Comparison of ENCODE assay signal across 8 mouse cellular contexts in the genomic region with DNA sequence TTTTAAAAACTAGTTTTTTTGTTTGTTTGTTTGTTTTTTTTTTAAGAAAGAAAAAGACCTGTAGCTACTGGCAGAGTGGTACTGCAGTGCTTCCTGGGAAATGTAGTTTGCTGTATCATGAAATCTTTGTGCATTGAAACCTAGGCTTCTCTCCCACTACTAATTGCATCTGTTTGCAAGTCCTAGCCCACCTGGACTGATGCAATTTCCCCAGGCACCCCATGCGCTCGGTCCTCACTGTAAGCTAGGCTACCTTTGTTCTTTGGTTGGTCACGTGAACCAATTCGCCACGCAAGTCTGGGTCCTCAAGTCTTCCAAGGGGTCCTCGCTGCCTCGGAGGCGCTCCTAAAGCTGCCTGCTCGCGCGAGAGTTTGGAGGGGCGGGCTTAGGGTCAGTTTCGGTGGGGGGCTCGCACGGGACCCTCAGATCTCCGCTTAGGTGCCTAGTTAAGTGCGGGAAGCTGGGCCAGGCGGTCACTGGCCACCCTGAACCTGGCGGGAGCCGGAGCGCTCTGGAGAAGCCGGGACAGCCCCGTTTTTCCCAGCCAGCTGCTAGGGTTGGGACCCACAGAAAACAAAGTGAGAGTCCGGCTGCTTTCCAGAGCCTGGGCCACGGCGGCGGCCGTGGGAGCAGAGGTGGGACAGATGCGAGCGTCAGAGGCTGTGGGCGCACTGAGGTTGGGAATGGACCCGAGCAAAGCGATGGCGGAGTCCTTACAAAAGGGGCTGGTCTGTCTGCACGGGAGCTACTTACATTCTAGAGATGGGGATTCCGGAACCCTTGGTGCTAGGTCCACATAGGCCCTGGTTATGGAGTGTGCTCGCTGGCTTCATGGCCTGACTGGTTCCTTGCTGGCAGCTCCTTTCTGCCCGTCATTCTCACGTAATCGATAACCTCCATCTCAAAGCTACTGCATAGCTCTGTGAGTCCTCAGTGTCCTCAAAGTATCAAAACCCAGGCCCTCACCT. TPM values are rescaled to one million over a fixed set of nuclear protein-coding genes. Genes with fewer than 3 reads are reported as not detected.
DNase-seq lines count a peak whose midpoint lies in the region; ATAC-seq and TF ChIP-seq lines count a peak whose summit lies in the region.

A gene (plus strand): TSS at position 319 of the 968 bp plus-strand sequence.

- no peaks in the 10 kb centered on the region for H3K27me3 ChIP-seq in ES-Bruce4 (ENCODE audit: control insufficient read depth, insufficient read depth, low read length, poor library complexity, severe bottlenecking)
- no peaks in the 10 kb centered on the region for H3K27me3 ChIP-seq in forebrain, embryonic 14.5 days (replicated peaks; ENCODE audit: control insufficient read depth, insufficient read depth, low read length)
- no peaks in the 10 kb centered on the region for H3K27me3 ChIP-seq in liver, embryonic 15.5 days
- H3K27me3 ChIP-seq in neural tube, embryonic 11.5 days (ENCODE audit: control insufficient read depth, insufficient read depth, low read length): no peaks in the 10 kb centered on the region
- H3K27me3 ChIP-seq in stomach, embryonic 16.5 days (ENCODE audit: control insufficient read depth, insufficient read depth, low read length): no peaks in the 10 kb centered on the region

- DNase-seq in cerebellum, adult 11 months: peak; percentile 69
- peak; percentile 98 for DNase-seq in forebrain, embryonic 14.5 days (ENCODE audit: low spot score)
- DNase-seq in heart, postnatal 10 days: peak; percentile 91 to 93
- peak; percentile 92 to 95 for DNase-seq in kidney, postnatal 4 days
- peak; percentile 96 for DNase-seq in neural tube, embryonic 11.5 days (ENCODE audit: low spot score)

- no peaks in the 10 kb centered on the region for H3K4me1 ChIP-seq in ES-Bruce4 (ENCODE audit: control insufficient read depth, insufficient read depth, low read length)
- H3K4me1 ChIP-seq in forebrain, embryonic 14.5 days (ENCODE audit: control insufficient read depth, insufficient read depth, low read length): peaks cover 16% of the 10 kb centered on the region
- peaks cover 28% of the 10 kb centered on the region for H3K4me1 ChIP-seq in liver, embryonic 15.5 days (replicated peaks)
- peaks cover 4% of the 10 kb centered on the region; the same call in 1 of the 2 replicates for H3K4me1 ChIP-seq in neural tube, embryonic 11.5 days (ENCODE audit: control insufficient read depth, insufficient read depth, low read length)
- H3K4me1 ChIP-seq in stomach, embryonic 16.5 days (ENCODE audit: control insufficient read depth, insufficient read depth, low read length): peaks cover 14% of the 10 kb centered on the region

- TF ChIP-seq EP300 in ES-Bruce4 (IDR thresholded peaks at IDR 0.05; ENCODE audit: insufficient read depth, low read depth, low read length): no peak

- TF ChIP-seq POLR2A in ES-Bruce4 (IDR thresholded peaks at IDR 0.05; ENCODE audit: insufficient read depth, low read length): peak; percentile 48

- peak within 1 kb of the TSS; percentile 74 for H3K27ac ChIP-seq in ES-Bruce4 (ENCODE audit: insufficient read depth, low read length)
- H3K27ac ChIP-seq in forebrain, embryonic 14.5 days (ENCODE audit: low read depth, low read length): peak within 1 kb of the TSS; percentile 97
- H3K27ac ChIP-seq in liver, embryonic 15.5 days (replicated peaks): peak within 1 kb of the TSS; percentile 88
- peak within 1 kb of the TSS; percentile 86 for H3K27ac ChIP-seq in neural tube, embryonic 11.5 days (ENCODE audit: low read depth, low read length)
- H3K27ac ChIP-seq in stomach, embryonic 16.5 days (ENCODE audit: low read length): peak within 1 kb of the TSS; percentile 97

- no peaks in the 10 kb centered on the region for H3K9me3 ChIP-seq in ES-Bruce4 (replicated peaks; ENCODE audit: control insufficient read depth, insufficient read depth, low read length, poor library complexity, severe bottlenecking)
- no peaks in the 10 kb centered on the region for H3K9me3 ChIP-seq in forebrain, embryonic 14.5 days (replicated peaks; ENCODE audit: control insufficient read depth, low read length)
- no peaks in the 10 kb centered on the region for H3K9me3 ChIP-seq in liver, embryonic 15.5 days (replicated peaks)
- no peaks in the 10 kb centered on the region for H3K9me3 ChIP-seq in neural tube, embryonic 11.5 days (ENCODE audit: control insufficient read depth, low read length)
- no peaks in the 10 kb centered on the region for H3K9me3 ChIP-seq in stomach, embryonic 16.5 days (replicated peaks; ENCODE audit: control insufficient read depth, low read length)

- peak; percentile 99 for ATAC-seq in forebrain, embryonic 14.5 days
- peak; percentile 78 for ATAC-seq in liver, embryonic 15.5 days (ENCODE audit: insufficient read depth)
- peak; percentile 98 for ATAC-seq in neural tube, embryonic 11.5 days (ENCODE audit: insufficient read depth, low FRiP score, low TSS enrichment)
- ATAC-seq in stomach, embryonic 16.5 days (ENCODE audit: insufficient read depth, low FRiP score): peak; percentile 91

- intact Hi-C loops in heart, postnatal 10 days (cut with DNase I): no loop called here

- WGBS in forebrain, embryonic 14.5 days: under 1% methylated on average over 40 of the region's 40 CpGs
- WGBS in liver, embryonic 15.5 days (ENCODE audit: insufficient replicate concordance): under 1% methylated on average over 40 of the region's 40 CpGs
- WGBS in neural tube, embryonic 11.5 days: 0% methylated on average over 40 of the region's 40 CpGs
- WGBS in stomach, embryonic 16.5 days: under 1% methylated on average over 40 of the region's 40 CpGs

- H3K9ac ChIP-seq in ES-Bruce4 (ENCODE audit: low read depth, poor library complexity, severe bottlenecking): peak within 1 kb of the TSS; percentile 83
- H3K9ac ChIP-seq in forebrain, embryonic 14.5 days (ENCODE audit: low read length): peak within 1 kb of the TSS; percentile 98
- H3K9ac ChIP-seq in liver, embryonic 15.5 days: peak within 1 kb of the TSS; percentile 91
- peak within 1 kb of the TSS; percentile 96 for H3K9ac ChIP-seq in neural tube, embryonic 11.5 days (ENCODE audit: low read length)
- peak within 1 kb of the TSS; percentile 98 for H3K9ac ChIP-seq in stomach, embryonic 16.5 days (ENCODE audit: low read length)

- TF ChIP-seq CTCF in ES-Bruce4 (IDR thresholded peaks at IDR 0.05; ENCODE audit: low read depth, low read length): no peak

- peaks cover 20% of the 10 kb centered on the region for H3K36me3 ChIP-seq in ES-Bruce4 (ENCODE audit: control insufficient read depth, insufficient read depth, low read length, poor library complexity, severe bottlenecking)
- H3K36me3 ChIP-seq in forebrain, embryonic 14.5 days (ENCODE audit: control insufficient read depth, insufficient read depth, low read length): peaks cover 60% of the 10 kb centered on the region
- peaks cover 58% of the 10 kb centered on the region for H3K36me3 ChIP-seq in liver, embryonic 15.5 days (replicated peaks)
- peaks cover 17% of the 10 kb centered on the region for H3K36me3 ChIP-seq in neural tube, embryonic 11.5 days (ENCODE audit: control insufficient read depth, insufficient read depth, low read length)
- H3K36me3 ChIP-seq in stomach, embryonic 16.5 days (ENCODE audit: control insufficient read depth, insufficient read depth, low read length): peaks cover 14% of the 10 kb centered on the region

- H3K4me2 ChIP-seq in forebrain, embryonic 14.5 days (ENCODE audit: low read length): peak within 1 kb of the TSS; percentile 85
- peak within 1 kb of the TSS; percentile 90 for H3K4me2 ChIP-seq in liver, embryonic 15.5 days
- peak within 1 kb of the TSS; percentile 89 for H3K4me2 ChIP-seq in neural tube, embryonic 11.5 days (ENCODE audit: low read depth)
- peak within 1 kb of the TSS; percentile 89 for H3K4me2 ChIP-seq in stomach, embryonic 16.5 days (ENCODE audit: low read depth, low read length)

- H3K4me3 ChIP-seq in ES-Bruce4 (ENCODE audit: low read depth, low read length): peak within 1 kb of the TSS; percentile 84
- H3K4me3 ChIP-seq in forebrain, embryonic 14.5 days (ENCODE audit: low read depth, low read length): peak within 1 kb of the TSS; percentile 93
- peak within 1 kb of the TSS; percentile 91 for H3K4me3 ChIP-seq in liver, embryonic 15.5 days (replicated peaks)
- H3K4me3 ChIP-seq in neural tube, embryonic 11.5 days (ENCODE audit: low read depth, low read length): peak within 1 kb of the TSS; percentile 79
- H3K4me3 ChIP-seq in stomach, embryonic 16.5 days (replicated peaks; ENCODE audit: low read length): peak within 1 kb of the TSS; percentile 90

RNA-seq across cellular contexts. Expression of the gene that starts here (rescaled TPM):
- polyA plus RNA-seq in ES-Bruce4 (2011; ENCODE audit: insufficient read depth, insufficient read length, low read depth, missing spikeins): 62.9 and 68.4 TPM in 2 replicates
- 231 and 256 TPM in 2 replicates for polyA plus RNA-seq in forebrain, embryonic 14.5 days (2014; fragmentation: Nextera tagmentation; extraction: Ambion mirVana)
- total RNA-seq in heart, postnatal 10 days (2021): 10 to 100 TPM; 78.3 to 95.1 TPM
- polyA plus RNA-seq in liver, embryonic 15.5 days (2015; fragmentation: Nextera tagmentation; extraction: Ambion mirVana): 85.8 and 90.0 TPM in 2 replicates
- 248 and 261 TPM in 2 replicates for polyA plus RNA-seq in neural tube, embryonic 11.5 days (2014; fragmentation: Nextera tagmentation; extraction: Ambion mirVana)
- 310 and 315 TPM in 2 replicates for polyA plus RNA-seq in stomach, embryonic 16.5 days (2015; fragmentation: Nextera tagmentation; extraction: Ambion mirVana)

Comparison
In these comparisons a context has a peak if more than half of its experiments do, and no peak if none do; other contexts are left out.
1. Peak in every context shown above with its lines: DNase-seq, ATAC-seq, H3K4me3 ChIP-seq and H3K27ac ChIP-seq.